Mouse (Mus musculus) liver, embryonic 14.5 days (tissue): ENCODE measurements at regions not wholly inside any gene's neighbourhood (a gene's known extent, or its start where the extent isn't known, plus 50 kb on each side); places are given as distances from the start of the nearest gene placed in this dataset.

Experiments
- ATAC-seq: fragments of 200-750 bp; cut with Nextera tagmentation; 2 replicates; pipeline ENCODE4 v1.8.0; 2017; ENCODE audit warnings: moderate number of reproducible peaks, mild to moderate bottlenecking, moderate library complexity; ENCODE audit not compliant: insufficient read depth
- DNase-seq, 3 experiments: peaks; one replicate each; pipeline ENCODE4 v3.0.0-alpha.2; 2012 to 2013; ENCODE audit warnings: low read depth in 3 of 3, low spot score in 3 of 3
- H3K27ac ChIP-seq: fragments of 300-500 bp; sonication (generic); 2 replicates; pipeline ENCODE4 v1.5.1; 2014; ENCODE audit warnings: moderate library complexity, mild to moderate bottlenecking, control low read depth, inconsistent platforms
- H3K27me3 ChIP-seq: fragments of 300-500 bp; sonication (generic); 2 replicates; pipeline ENCODE4 v1.6.1; 2014; ENCODE audit warnings: mild to moderate bottlenecking, low read length, moderate library complexity; ENCODE audit not compliant: control insufficient read depth, insufficient read depth
- H3K36me3 ChIP-seq: fragments of 300-500 bp; sonication (generic); replicated peaks from 2 replicates; pipeline ENCODE4 v1.6.1; 2014; ENCODE audit warnings: low read depth; ENCODE audit not compliant: control insufficient read depth, insufficient read depth
- H3K4me1 ChIP-seq, 2 experiments: fragments of 200-500 bp in 1 of 2; fragments of 300-500 bp in 1 of 2; sonication (generic) in 1 of 2; replicated peaks; 2 replicates each; pipeline ENCODE4 v1.6.1; 2012 to 2014; ENCODE audit warnings: antibody characterized with exemption in 1 of 2, inconsistent platforms in 1 of 2, low read length in 1 of 2; ENCODE audit not compliant: control insufficient read depth in 2 of 2, insufficient read depth in 2 of 2
- H3K4me2 ChIP-seq: fragments of 300-500 bp; sonication (generic); 2 replicates; pipeline ENCODE4 v1.6.1; 2014; ENCODE audit warnings: low read depth, mild to moderate bottlenecking, control low read depth, moderate library complexity
- H3K4me3 ChIP-seq, 2 experiments: fragments of 200-500 bp in 1 of 2; fragments of 300-500 bp in 1 of 2; sonication (generic) in 1 of 2; 2 replicates each; pipeline ENCODE4 v1.5.1; 2012 to 2014; ENCODE audit warnings: low read depth in 2 of 2, low read length in 2 of 2, mild to moderate bottlenecking in 2 of 2, control low read depth in 1 of 2, inconsistent platforms in 1 of 2, moderate library complexity in 1 of 2; ENCODE audit not compliant: insufficient read depth in 1 of 2
- H3K9ac ChIP-seq: fragments of 300-500 bp; sonication (generic); replicated peaks from 2 replicates; pipeline ENCODE4 v1.6.1; 2014; ENCODE audit warnings: mild to moderate bottlenecking, control low read depth, moderate library complexity
- H3K9me3 ChIP-seq: fragments of 300-500 bp; sonication (generic); 2 replicates; pipeline ENCODE4 v1.6.1; 2016; ENCODE audit warnings: low read length, mixed read lengths; ENCODE audit not compliant: control insufficient read depth
- CTCF ChIP-seq: IDR thresholded peaks from 2 replicates; pipeline ENCODE4 v1.5.1; 2016; ENCODE audit warnings: antibody characterized with exemption, low read depth, control low read depth
- EP300 ChIP-seq: IDR thresholded peaks from 2 replicates; pipeline ENCODE4 v1.6.1; 2016; ENCODE audit warnings: antibody characterized with exemption, low read depth
- WGBS: fragments of 180-500 bp; shearing (Covaris S2); extraction: QIAGEN DNeasy Blood & Tissue Kit; methylation state at CpG from one replicate; pipeline ENCODE4 v1.1.7; 2014; ENCODE audit not compliant: insufficient replicate concordance; 5-methylcytosine and 5-hydroxymethylcytosine counted together

DNA sequence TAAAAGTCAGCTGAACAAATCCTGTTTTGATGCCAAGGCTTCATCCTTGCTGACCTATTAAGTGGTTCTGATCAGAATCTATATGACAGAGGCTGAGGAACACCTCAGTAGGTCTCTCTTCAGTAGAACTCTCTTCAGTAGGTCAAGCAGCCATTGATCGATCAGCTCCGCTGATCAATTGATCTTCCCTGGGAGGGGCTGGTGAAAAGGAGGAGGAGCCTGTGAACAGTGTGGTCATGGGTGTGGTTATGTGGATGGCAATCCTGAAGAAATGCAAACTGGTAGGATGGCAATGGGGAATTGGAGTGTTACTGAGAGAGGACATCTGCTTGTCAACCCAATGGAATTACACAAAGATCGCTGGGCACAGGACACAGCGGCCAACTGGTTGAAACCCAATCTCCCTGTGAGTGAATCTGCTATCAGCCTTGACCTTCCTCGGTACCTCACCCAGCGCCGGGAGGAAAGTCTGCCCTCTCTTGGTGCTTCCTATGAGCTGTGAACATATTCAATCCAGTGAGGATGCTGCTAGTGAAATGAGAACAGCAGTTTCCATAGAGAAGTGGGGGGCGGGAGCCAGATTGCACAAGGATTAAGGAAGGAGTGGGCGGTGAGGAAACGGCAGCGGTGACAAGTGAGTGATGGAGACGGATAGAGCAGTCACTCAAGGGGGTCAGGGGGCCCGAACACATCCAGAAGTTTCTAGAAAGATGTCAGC is 213.9 kb downstream of the 3100002H09Rik start:
- ATAC-seq (no peak), DNase-seq (no peak)
- Histone ChIP-seq H3K27ac (no peak overlapping the region), H3K27me3 (no peaks in the 10 kb centered on the region), H3K9me3 (no peaks in the 10 kb centered on the region), H3K4me2 (no peak overlapping the region), H3K36me3 (no peaks in the 10 kb centered on the region), H3K4me1 (no peaks in the 10 kb centered on the region), H3K9ac (no peak overlapping the region), H3K4me3 (no peak overlapping the region)
- TF ChIP-seq CTCF (no peak), EP300 (no peak)
- 40% methylated on average over 13 of the region's 13 CpGs for WGBS

DNA sequence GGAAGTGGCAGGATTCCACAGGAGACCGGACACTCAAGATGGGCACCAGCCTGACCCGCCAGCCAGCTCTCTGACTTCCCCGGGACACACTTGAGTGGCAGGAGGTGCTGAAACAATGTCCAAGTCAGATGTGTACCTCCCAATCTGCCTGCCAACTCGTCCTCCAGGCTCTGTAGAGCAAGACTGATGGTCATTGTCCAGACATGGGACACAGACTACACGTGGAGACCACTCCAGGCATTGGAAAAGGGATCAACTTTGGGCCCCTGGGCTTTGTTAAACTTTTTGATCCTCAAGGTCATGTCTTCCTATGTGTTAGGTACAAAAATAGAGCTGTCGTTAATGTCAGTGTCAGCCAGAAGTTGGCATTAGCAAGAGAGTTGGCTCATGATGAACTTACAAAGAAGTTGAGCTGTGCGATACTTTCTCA is 214.6 kb downstream of the 3100002H09Rik start:
- H3K9me3 ChIP-seq, result no peaks in the 10 kb centered on the region
- no peak overlapping the region for H3K27ac ChIP-seq
- DNase-seq (no peak), ATAC-seq (no peak)
- no peaks in the 10 kb centered on the region for H3K27me3 ChIP-seq
- H3K9ac ChIP-seq, result no peak overlapping the region
- H3K4me3 ChIP-seq, result no peak overlapping the region
- WGBS, result 56% methylated on average over 7 of the region's 7 CpGs
- H3K4me1 ChIP-seq, result no peaks in the 10 kb centered on the region
- no peaks in the 10 kb centered on the region for H3K36me3 ChIP-seq
- TF ChIP-seq EP300 (no peak), CTCF (no peak)
- H3K4me2 ChIP-seq, result no peak overlapping the region

DNA sequence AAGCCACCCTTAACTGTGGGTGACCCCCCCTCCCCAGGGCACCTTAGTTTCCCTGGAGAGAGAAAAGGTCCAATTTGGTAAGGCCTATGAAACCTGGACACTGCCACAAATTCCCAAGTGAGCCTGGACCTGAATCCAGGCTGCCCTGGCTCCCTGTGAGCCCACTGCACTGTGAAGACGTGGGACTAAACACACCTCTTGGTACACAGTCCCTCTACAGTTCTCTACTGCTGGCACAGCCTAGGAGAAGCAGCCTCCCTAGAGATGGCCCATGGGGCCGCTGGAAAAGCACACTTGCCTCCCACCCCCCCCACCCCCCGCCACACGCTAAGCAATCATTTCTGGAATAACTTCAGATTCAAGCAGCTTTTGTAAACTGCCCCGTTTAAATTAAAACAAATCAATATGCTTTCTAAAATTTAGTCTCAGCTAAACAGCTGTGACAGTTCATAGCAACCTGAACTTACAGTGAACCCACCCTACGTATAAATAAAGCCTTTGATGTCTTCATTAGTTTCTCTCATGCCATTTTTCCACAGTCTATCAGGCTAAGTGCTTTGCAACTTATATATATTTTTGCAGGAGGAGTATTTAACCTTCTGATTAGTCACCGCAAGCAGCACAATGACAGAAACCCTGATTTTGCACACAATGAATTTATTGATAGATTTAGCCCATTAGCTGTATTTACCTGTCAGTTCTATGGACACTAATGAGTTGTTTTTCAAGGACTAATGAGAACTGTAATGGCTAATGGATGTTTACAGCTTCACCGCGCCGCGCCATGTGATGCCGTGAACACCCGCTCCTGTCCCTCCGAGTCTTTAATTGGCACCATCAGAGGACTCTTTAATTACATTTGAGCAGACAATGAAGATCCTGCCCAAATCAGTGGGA is 215.3 kb downstream of the 3100002H09Rik start:
- H3K27me3 ChIP-seq, result no peaks in the 10 kb centered on the region
- H3K36me3 ChIP-seq, result no peaks in the 10 kb centered on the region
- DNase-seq (no peak), ATAC-seq (no peak)
- H3K4me2 ChIP-seq, result no peak overlapping the region
- TF ChIP-seq EP300, result no peak
- TF ChIP-seq CTCF, result no peak
- H3K4me3 ChIP-seq, result no peak overlapping the region
- WGBS, result 74% methylated on average over 14 of the region's 14 CpGs
- no peak overlapping the region for H3K27ac ChIP-seq
- no peak overlapping the region for H3K9ac ChIP-seq
- no peaks in the 10 kb centered on the region for H3K9me3 ChIP-seq
- no peaks in the 10 kb centered on the region for H3K4me1 ChIP-seq

DNA sequence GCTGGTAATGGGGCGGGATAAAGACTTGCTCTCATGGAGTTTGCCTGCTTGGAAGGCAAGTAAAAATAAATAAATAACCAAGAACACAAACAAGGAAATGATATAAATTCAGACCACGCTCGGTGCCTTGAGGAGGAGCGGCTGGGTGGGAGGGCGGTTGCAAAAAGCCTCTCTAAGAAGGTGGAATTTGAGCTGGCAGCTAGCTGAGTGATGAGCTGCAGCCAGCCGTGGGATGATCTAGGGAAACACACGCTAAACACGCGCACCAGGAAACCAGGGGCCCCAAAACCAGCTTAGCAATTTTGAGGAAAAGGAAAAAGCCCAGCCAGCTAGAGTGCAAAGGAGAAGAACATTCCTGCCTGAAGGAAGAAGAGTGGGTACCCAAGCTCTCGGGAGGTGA is 217.0 kb downstream of the 3100002H09Rik start:
- H3K27ac ChIP-seq, result no peak overlapping the region
- no peak overlapping the region for H3K4me3 ChIP-seq
- H3K4me1 ChIP-seq, result no peaks in the 10 kb centered on the region
- TF ChIP-seq CTCF, result no peak
- TF ChIP-seq EP300, result no peak
- H3K9ac ChIP-seq, result no peak overlapping the region
- no peaks in the 10 kb centered on the region for H3K36me3 ChIP-seq
- WGBS, result 46% methylated on average over 10 of the region's 10 CpGs
- ATAC-seq (no peak), DNase-seq (no peak)
- H3K9me3 ChIP-seq, result no peaks in the 10 kb centered on the region
- H3K4me2 ChIP-seq, result no peak overlapping the region
- H3K27me3 ChIP-seq, result no peaks in the 10 kb centered on the region

DNA sequence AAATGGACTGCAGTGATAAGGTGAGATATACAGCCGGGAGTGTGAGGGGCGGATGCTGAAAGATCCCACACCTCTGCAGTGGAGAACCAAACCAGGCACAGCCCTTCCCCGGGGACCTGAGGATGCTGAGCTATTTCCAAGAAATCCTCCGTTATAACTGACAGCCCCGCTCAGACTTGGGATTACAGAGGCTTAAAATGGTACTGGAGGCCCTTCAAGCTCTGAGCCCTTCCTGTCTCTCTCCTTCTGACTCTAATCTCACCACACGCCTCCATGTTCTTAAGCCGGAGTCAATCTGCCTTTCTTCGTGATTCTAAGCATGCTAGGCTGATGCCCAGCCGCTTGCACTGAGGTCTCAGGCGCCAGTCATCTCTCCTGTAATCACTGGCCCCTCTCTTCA is 221.5 kb downstream of the 3100002H09Rik start:
- no peak for ATAC-seq
- H3K27ac ChIP-seq, result no peak overlapping the region
- no peaks in the 10 kb centered on the region for H3K36me3 ChIP-seq
- DNase-seq, result no peak
- H3K4me2 ChIP-seq, result no peak overlapping the region
- H3K4me1 ChIP-seq, result no peaks in the 10 kb centered on the region
- 52% methylated on average over 10 of the region's 10 CpGs for WGBS
- H3K4me3 ChIP-seq, result no peak overlapping the region
- H3K9me3 ChIP-seq, result no peaks in the 10 kb centered on the region
- H3K9ac ChIP-seq, result no peak overlapping the region
- H3K27me3 ChIP-seq, result no peaks in the 10 kb centered on the region
- TF ChIP-seq CTCF, result no peak
- no peak for TF ChIP-seq EP300
